Mouse (Mus musculus) midbrain, embryonic 15.5 days (tissue): ENCODE measurements at regions not wholly inside any gene's neighbourhood (a gene's known extent, or its start where the extent isn't known, plus 50 kb on each side); places are given as distances from the start of the nearest gene placed in this dataset.

Experiments used
- ATAC-seq: fragments of 200-750 bp; cut with Nextera tagmentation; replicated peaks from 2 replicates; pipeline ENCODE4 v1.8.0; 2017; ENCODE audit warnings: moderate TSS enrichment
- H3K27ac ChIP-seq: fragments of 300-500 bp; sonication (generic); 2 replicates; pipeline ENCODE4 v1.5.1; 2015; ENCODE audit warnings: mild to moderate bottlenecking, inconsistent platforms
- H3K27me3 ChIP-seq: fragments of 300-500 bp; sonication (generic); replicated peaks from 2 replicates; pipeline ENCODE4 v1.6.1; 2015; ENCODE audit warnings: inconsistent platforms
- H3K36me3 ChIP-seq: fragments of 300-500 bp; sonication (generic); replicated peaks from 2 replicates; pipeline ENCODE4 v1.6.1; 2015; ENCODE audit warnings: inconsistent platforms
- H3K4me1 ChIP-seq: fragments of 300-500 bp; sonication (generic); 2 replicates; pipeline ENCODE4 v1.6.1; 2015; ENCODE audit warnings: inconsistent platforms
- H3K4me2 ChIP-seq: fragments of 300-500 bp; sonication (generic); 2 replicates; pipeline ENCODE4 v1.6.1; 2015; ENCODE audit warnings: inconsistent platforms, mild to moderate bottlenecking, moderate library complexity
- H3K4me3 ChIP-seq: fragments of 300-500 bp; sonication (generic); 2 replicates; pipeline ENCODE4 v1.5.1; 2015; ENCODE audit warnings: mild to moderate bottlenecking, inconsistent platforms
- H3K9ac ChIP-seq: fragments of 300-500 bp; sonication (generic); 2 replicates; pipeline ENCODE4 v1.6.1; 2015; ENCODE audit warnings: mild to moderate bottlenecking, inconsistent platforms
- H3K9me3 ChIP-seq: fragments of 300-500 bp; sonication (generic); 2 replicates; pipeline ENCODE4 v1.6.1; 2016; ENCODE audit warnings: inconsistent platforms
- WGBS: fragments of 180-500 bp; shearing (Covaris S2); methylation state at CpG from one replicate; pipeline ENCODE4 v1.1.7; 2015; ENCODE audit warnings: mixed read lengths; 5-methylcytosine and 5-hydroxymethylcytosine counted together

DNA sequence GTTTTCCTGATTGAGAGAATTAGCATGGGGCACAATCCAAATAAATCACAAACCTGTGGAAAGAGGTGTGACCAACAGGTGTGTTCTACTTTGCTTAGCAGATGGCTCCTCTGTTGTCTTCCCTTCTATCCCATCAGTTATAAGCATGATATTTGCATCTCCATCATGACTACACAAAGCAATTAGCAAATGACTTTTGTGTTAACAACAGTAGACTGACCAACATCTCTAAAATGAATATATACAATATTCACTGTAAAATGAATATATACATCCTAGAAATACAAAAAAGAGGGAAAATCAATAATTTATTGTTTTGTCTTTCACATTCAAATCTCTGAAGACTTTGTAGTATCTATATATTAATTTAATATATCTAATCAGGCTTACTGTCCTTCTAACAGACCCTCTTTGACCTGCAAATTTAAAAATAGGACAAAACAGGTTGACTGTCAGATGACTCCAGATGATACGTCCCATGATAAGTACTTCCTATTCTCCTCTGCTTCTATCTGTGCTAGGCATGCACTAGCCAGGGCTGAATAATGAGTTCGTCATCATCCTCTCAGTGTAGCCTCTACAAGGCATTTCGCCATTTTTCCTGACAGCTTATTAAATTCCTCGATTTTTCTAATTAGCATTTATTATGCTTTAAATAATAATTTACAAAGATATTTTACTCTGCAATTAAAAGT lies 519.5 kb upstream of the Cited2 start:
- Histone ChIP-seq H3K4me1 (peaks cover 7% of the 10 kb centered on the region; the same call in 1 of the 2 replicates), H3K27me3 (no peaks in the 10 kb centered on the region), H3K4me2 (no peak overlapping the region), H3K36me3 (no peaks in the 10 kb centered on the region), H3K4me3 (no peak overlapping the region), H3K9ac (no peak overlapping the region), H3K9me3 (no peaks in the 10 kb centered on the region), H3K27ac (no peak overlapping the region)
- peak; percentile 2; the same call in 1 of the 2 replicates for ATAC-seq
- 62% methylated on average over 4 of the region's 4 CpGs for WGBS

DNA sequence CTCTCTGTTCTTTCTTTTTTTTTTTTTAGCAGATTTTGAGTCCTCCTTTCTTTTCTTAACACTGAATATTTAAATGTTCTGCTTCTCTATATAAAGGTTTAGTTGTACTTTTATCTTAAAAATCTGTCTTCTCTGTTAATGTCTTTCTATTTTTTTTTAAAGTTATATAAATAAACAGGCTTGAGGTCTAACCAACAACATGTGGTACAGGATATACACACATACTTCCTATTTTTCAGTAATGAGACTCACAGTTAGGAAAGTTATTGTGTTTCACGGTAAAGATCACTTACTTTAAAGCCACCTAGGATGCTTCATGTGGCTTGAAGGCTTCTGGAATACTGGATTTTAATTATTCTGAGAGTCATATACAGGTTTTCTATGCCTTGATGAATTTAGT lies 518.9 kb upstream of the Cited2 start:
- ATAC-seq: no peak
- H3K27ac ChIP-seq: no peak overlapping the region
- 76% methylated on average over 1 of the region's 1 CpGs for WGBS
- no peak overlapping the region for H3K4me2 ChIP-seq
- no peak overlapping the region for H3K9ac ChIP-seq
- H3K4me3 ChIP-seq: no peak overlapping the region
- H3K36me3 ChIP-seq: no peaks in the 10 kb centered on the region
- H3K27me3 ChIP-seq: no peaks in the 10 kb centered on the region
- H3K4me1 ChIP-seq: peaks cover 7% of the 10 kb centered on the region; the same call in 1 of the 2 replicates
- no peaks in the 10 kb centered on the region for H3K9me3 ChIP-seq

DNA sequence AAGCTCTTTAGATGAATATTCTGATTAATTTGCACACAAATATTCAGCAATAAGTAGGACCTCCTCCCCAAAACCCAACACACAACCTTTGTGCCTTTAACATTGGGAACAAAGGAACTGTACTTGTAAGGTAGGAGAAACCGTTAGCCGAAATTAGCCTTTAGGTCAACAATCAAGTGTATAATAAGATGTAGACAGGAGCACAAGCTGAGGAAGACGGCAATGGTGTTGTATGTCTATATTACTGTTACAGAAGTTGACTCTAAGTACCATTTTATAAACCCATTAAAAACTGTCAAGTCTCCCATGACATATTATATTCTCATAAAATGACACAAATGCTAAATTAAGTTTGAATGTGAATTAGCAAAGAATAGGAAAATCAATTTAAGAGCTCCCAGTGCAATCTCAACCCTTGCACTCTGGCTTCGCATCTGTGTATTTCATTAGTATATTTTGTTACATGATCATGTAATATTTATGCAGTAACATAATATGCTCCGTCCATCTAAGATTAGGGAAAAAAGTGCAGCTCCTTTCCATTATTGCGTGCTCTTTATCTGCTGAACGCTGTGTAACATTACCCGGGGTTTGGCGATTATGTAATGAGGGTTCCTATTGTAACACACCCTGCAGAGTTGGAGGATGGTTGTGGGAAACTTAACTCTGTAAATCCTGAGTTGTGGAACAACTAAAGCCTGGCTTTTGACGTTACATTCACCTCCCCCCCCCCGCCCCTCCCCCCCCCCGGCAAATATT lies 510.3 kb upstream of the Cited2 start:
- Histone ChIP-seq H3K9me3 (no peaks in the 10 kb centered on the region), H3K4me2 (no peak overlapping the region), H3K27ac (no peak overlapping the region), H3K4me3 (no peak overlapping the region), H3K4me1 (no peaks in the 10 kb centered on the region), H3K36me3 (no peaks in the 10 kb centered on the region), H3K27me3 (no peaks in the 10 kb centered on the region), H3K9ac (no peak overlapping the region)
- WGBS: 13% methylated on average over 12 of the region's 12 CpGs
- peak; percentile 80; the same call in 1 of the 2 replicates for ATAC-seq

DNA sequence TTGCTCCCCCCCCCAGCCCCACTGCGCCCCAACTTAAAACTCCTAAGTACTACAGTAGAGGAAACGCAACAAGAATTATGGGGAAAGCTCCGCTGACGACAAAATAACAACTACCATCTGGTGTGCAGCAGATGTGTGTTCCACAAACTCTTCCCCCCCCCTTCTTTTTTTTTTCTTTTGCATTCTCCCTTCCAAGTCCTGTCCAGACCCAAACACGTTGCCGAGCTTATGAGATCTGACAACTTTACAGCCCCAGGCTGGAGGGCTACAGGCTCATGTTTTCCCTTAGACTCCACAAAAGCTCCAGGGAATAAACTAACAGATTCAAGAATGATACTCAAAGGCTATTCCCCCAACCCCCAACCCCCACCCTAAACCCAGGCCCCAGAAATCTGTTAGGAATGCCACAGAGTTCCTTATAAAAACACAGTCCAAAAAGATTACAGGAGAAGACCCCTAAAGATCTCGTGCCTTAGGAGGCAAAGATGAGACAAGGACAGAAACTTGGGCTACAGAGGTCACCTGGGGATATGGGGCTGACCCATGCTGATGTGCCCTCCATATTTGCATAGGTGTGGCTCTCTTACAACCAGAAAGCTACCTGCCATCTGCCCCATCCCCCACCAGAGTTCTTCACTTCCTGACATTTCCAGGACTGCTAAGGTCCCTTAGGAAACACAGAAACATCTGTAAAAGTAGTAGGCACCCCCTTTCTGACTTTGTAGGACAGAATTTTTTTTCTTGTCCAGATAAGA lies 509.5 kb upstream of the Cited2 start:
- ATAC-seq: peak; percentile 67; the same call in 1 of the 2 replicates
- H3K4me2 ChIP-seq: no peak overlapping the region
- H3K4me3 ChIP-seq: no peak overlapping the region
- no peak overlapping the region for H3K9ac ChIP-seq
- WGBS: 32% methylated on average over 7 of the region's 7 CpGs
- H3K36me3 ChIP-seq: no peaks in the 10 kb centered on the region
- no peaks in the 10 kb centered on the region for H3K4me1 ChIP-seq
- H3K27ac ChIP-seq: no peak overlapping the region
- no peaks in the 10 kb centered on the region for H3K9me3 ChIP-seq
- H3K27me3 ChIP-seq: no peaks in the 10 kb centered on the region

DNA sequence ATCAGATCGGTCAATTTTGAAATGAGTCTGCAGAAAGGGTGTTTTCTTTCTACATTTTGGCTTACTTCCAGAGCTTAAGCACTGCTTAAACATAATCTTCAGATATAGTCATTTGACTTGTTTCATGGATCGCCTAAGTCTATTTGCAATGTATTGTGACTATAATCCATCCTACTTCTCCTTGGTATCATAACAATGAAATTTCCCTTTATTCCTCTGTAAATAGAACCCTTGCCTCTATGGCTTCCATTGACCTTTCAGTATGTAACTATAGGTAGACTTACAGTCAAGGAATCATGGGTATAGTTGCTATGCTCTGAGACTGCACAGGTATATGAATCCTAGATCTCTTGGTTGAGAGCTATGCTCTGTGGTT lies 509.0 kb upstream of the Cited2 start:
- no peaks in the 10 kb centered on the region for H3K4me1 ChIP-seq
- no peaks in the 10 kb centered on the region for H3K9me3 ChIP-seq
- H3K4me2 ChIP-seq: no peak overlapping the region
- ATAC-seq: no peak
- no peaks in the 10 kb centered on the region for H3K36me3 ChIP-seq
- H3K9ac ChIP-seq: no peak overlapping the region
- H3K27ac ChIP-seq: no peak overlapping the region
- no peak overlapping the region for H3K4me3 ChIP-seq
- WGBS: 69% methylated on average over 2 of the region's 2 CpGs
- no peaks in the 10 kb centered on the region for H3K27me3 ChIP-seq

DNA sequence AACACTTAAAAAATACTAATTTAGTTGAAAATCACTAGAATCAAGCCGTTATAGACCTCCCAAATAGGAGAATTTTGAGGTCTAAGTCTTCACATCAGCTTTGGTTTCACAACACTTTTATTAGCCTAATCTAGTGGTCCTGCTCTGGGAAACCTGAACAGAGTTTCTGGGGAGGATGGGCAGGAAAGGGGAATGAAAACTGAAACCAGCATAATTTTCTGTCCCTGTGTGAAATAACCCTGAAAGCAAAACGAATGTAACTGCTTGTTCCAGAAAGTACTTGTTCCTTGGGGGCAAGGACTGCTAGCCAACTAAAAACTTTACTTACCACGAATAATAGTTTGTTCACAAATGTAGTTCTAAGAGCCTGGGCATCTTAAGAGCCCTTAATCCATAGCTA lies 508.0 kb upstream of the Cited2 start:
- 82% methylated on average over 3 of the region's 3 CpGs for WGBS
- no peak for ATAC-seq
- no peaks in the 10 kb centered on the region for H3K36me3 ChIP-seq

DNA sequence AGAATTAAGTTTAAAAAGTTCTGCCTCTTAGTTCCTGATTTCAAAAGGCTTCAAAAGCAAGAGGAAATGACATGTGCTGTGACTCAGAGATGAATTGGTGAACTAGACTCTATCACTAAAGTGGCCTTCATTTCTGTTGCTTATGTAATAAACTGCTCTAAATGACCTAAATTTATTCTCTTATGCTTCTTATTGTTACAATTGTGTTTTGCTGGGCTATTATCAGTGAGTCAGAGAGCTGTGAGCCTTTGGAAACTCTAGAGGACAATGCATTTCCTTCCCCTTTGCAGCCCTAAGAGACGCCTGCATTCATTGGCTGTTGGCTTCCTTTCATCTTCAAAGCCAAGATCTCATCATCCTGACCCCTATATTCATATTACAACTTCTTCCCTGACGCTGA lies 501.5 kb upstream of the Cited2 start:
- H3K27me3 ChIP-seq: no peaks in the 10 kb centered on the region
- H3K9me3 ChIP-seq: no peaks in the 10 kb centered on the region
- H3K9ac ChIP-seq: no peak overlapping the region
- H3K36me3 ChIP-seq: no peaks in the 10 kb centered on the region
- H3K4me3 ChIP-seq: no peak overlapping the region
- H3K27ac ChIP-seq: no peak overlapping the region
- H3K4me2 ChIP-seq: no peak overlapping the region
- 45% methylated on average over 2 of the region's 2 CpGs for WGBS
- no peak for ATAC-seq
- no peaks in the 10 kb centered on the region for H3K4me1 ChIP-seq

More for the DNA sequence above, 508.0 kb upstream of the Cited2 start:
- Histone ChIP-seq H3K27ac (no peak overlapping the region), H3K9me3 (no peaks in the 10 kb centered on the region), H3K4me2 (no peak overlapping the region), H3K27me3 (no peaks in the 10 kb centered on the region), H3K4me1 (no peaks in the 10 kb centered on the region), H3K4me3 (no peak overlapping the region), H3K9ac (no peak overlapping the region)

DNA sequence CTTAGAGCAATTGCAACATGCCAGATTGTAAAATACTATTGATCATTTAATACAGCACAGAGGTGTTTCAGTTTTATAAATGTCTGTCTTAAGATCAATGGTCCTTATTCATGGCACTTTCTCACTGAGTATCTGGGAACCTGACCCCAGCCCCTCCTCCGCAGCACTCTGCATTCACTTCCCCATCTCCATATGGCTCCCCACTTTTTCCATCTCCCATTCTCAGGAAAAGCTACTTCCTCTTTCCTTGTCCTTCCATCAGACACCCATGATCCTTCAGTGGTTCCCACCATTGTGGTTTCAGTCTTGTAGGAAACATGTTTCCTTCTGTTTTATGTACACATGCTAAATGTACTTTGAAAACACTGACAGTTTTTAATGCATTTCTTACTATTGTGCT lies 497.3 kb upstream of the Cited2 start:
- ATAC-seq: no peak
- no peaks in the 10 kb centered on the region for H3K36me3 ChIP-seq
- H3K9ac ChIP-seq: no peak overlapping the region
- H3K4me1 ChIP-seq: peaks cover 9% of the 10 kb centered on the region
- H3K27me3 ChIP-seq: no peaks in the 10 kb centered on the region
- no peak overlapping the region for H3K4me2 ChIP-seq
- 86% methylated on average over 1 of the region's 1 CpGs for WGBS
- no peak overlapping the region for H3K4me3 ChIP-seq
- no peaks in the 10 kb centered on the region for H3K9me3 ChIP-seq
- H3K27ac ChIP-seq: no peak overlapping the region

DNA sequence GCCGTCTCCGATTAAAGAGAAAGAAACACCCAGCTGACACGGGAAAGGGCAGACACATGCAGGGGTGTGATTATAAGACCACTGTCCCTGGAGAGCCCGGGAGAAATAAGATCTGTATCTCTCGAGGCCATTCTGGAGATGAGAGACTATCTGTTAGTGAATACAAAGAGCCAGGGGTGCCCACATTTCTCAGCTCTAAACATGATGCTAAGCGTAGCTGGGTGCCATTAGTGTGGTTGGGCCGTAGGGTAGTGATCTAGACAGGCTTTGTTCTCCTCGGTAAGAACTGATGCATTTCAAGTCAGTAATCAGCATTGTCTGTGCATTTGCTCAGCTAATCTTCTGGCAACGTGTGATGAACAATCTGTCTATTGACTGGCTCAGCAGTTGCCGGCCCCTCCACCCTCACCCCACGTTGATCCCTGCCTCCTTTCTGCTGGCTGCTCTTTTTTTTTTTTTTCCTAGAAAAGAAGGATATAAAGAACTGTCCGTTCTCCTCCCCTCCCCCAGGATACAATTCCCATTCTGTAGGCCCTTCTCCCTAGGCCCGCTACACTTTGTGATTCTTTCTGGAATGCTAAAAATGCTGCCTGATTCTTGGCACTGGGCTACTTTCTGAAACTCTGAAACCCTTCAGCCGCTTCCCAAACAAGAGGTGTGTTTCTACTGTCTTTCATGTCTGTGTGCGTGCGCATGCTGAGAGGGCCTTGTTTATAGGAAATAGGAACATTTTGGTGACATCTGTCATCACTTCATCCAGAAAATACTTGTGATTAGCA lies 492.8 kb upstream of the Cited2 start:
- Histone ChIP-seq H3K4me1 (peaks cover 12% of the 10 kb centered on the region), H3K4me3 (no peak overlapping the region), H3K9ac (no peak overlapping the region), H3K9me3 (no peaks in the 10 kb centered on the region), H3K36me3 (no peaks in the 10 kb centered on the region), H3K4me2 (peak overlapping the region; percentile 32), H3K27me3 (no peaks in the 10 kb centered on the region), H3K27ac (peak overlapping the region; percentile 67)
- WGBS: 2% methylated on average over 16 of the region's 16 CpGs
- ATAC-seq: peak; percentile 91

DNA sequence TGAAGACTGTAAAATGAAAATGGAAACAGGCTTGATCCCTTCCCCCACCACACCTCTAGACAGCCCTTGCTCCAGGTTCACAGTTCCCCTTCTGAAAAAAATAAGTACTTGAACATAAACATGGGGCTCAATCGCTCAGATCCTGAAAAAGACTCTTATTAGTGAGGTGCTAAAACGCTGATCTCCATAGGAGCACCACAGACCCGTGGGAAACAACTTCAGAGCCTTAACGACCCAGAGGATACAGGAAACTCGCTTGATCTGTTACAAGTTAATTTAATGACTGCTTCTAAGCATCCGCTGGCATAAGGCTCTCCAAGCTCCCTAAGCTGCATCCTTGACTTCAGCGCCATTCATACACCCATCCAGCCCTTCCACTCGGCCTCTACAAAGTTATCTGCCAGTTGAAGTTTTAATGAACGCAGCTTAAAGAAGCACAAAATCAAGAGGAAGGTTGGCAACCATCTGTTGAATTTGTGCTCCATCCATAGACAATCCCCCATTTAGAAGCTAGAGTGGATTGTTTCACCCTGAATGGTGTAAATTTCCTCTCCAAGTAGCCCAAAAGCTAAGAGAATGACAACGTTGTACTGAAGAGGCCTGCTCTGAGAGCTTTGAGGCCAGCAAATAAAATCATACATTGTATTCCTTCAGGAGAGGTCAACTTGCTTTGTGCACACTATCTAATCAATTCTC lies 486.9 kb upstream of the Cited2 start:
- no peak for ATAC-seq
- Histone ChIP-seq H3K4me1 (peaks cover 28% of the 10 kb centered on the region), H3K27ac (no peak overlapping the region), H3K27me3 (no peaks in the 10 kb centered on the region), H3K9me3 (no peaks in the 10 kb centered on the region), H3K36me3 (no peaks in the 10 kb centered on the region), H3K4me3 (no peak overlapping the region), H3K4me2 (no peak overlapping the region), H3K9ac (no peak overlapping the region)
- WGBS: 18% methylated on average over 10 of the region's 10 CpGs

DNA sequence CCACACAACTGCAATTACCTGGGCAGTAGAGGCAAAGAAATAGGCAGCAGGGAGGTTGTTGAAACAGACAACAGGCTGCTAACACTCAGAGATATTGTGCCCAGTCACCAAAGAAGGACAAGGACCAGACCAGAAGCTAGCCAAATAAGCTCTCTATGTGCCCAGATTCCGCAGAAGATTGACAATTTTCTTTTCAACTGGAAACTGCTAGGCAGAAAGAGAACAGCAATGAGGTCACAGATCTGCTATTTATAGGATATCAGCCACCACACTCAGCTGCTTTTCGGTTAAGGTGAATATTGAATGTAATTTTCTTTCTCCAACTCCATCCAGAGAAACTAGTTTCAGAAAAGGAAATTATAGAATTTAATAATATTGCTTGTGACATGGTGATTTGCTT lies 486.3 kb upstream of the Cited2 start:
- Histone ChIP-seq H3K36me3 (no peaks in the 10 kb centered on the region), H3K4me3 (no peak overlapping the region), H3K27ac (no peak overlapping the region), H3K27me3 (no peaks in the 10 kb centered on the region), H3K4me1 (peaks cover 28% of the 10 kb centered on the region), H3K9ac (no peak overlapping the region), H3K9me3 (no peaks in the 10 kb centered on the region), H3K4me2 (no peak overlapping the region)
- 35% methylated on average over 2 of the region's 2 CpGs for WGBS
- no peak for ATAC-seq
